Mouse (Mus musculus) myocyte (in vitro differentiated cells): Measurements from ENCODE around the gene Supt20.

Source experiments
- E2F4 ChIP-seq: IDR thresholded peaks from one replicate; pipeline ENCODE4 v1.6.1; 2011; ENCODE audit warnings: mild to moderate bottlenecking, control low read depth, moderate library complexity; ENCODE audit not compliant: insufficient read depth
- POLR2A ChIP-seq: IDR thresholded peaks from one replicate; pipeline ENCODE4 v1.6.1; 2011; ENCODE audit warnings: low read depth, mild to moderate bottlenecking, control low read depth, moderate library complexity; ENCODE audit not compliant: insufficient read length

GRCm38 (mm10) chr3:54715461-54715860 is 22.9 kb downstream of the Supt20 start:
- TF ChIP-seq POLR2A, result no peak
- TF ChIP-seq E2F4, result no peak
